Mouse (Mus musculus) G1E-ER4 (cell line): ENCODE results near the gene Zpbp2. TPM values are rescaled to one million over a fixed set of nuclear protein-coding genes. Genes with fewer than 3 reads are reported as not detected.

Experiments
- GATA1 ChIP-seq: IDR thresholded peaks from one replicate; pipeline ENCODE4 v1.8.0; 2012; ENCODE audit warnings: low read length, inconsistent platforms
- polyA plus RNA-seq: library from polyadenylated mRNA; stranded (reverse); fragments of >175 nt; gene quantifications from 2 replicates; pipeline ENCODE4 v1.2.3, GENCODE M21; 2012

Zpbp2 gene
- polyA plus RNA-seq, 1 experiment = 0.39 TPM

GRCm38 (mm10) chr11:98546529-98547307, 4.2 kb upstream of the Zpbp2 start:
- TF ChIP-seq GATA1 = no peak

GRCm38 (mm10) chr11:98547308-98547693, 3.6 kb upstream of the Zpbp2 start:
- no peak for TF ChIP-seq GATA1

GRCm38 (mm10) chr11:98549363-98549762, 1.5 kb upstream of the Zpbp2 start:
- no peak for TF ChIP-seq GATA1

DNA sequence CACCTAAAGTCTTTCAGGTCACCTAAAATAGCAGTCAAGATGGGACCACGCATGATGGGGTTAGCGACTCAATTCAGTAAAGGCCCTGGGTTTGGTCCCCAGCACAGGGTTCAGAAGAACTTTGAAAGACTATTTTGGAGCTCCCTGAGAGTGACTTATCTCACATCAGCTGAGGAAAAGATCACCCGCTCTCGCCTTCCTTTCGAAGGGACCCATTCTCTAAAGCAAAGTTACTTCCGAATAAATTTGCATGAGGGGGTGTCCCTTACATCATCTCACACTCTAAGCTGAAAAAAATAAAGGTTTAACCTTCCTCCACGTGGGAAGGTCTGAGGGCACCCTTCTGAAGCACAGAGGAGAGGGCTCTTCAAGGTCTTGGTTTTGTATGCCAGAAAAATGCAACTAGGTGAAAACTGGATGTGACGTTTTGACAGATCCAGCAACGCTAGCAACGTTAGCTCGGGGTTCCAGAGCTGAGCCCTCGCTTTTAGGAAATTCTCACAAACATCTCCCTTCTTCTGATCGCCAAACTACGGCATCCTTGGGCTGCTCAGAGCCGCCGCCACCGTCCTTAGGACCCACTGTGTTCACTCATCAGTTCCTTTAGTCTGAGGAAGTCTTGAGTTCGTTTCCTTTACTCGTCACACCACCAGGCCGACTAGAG, 454 bp upstream of the Zpbp2 start:
- TF ChIP-seq GATA1 = no peak

- no peak for TF ChIP-seq GATA1
Measured at GRCm38 (mm10) chr11:98553966-98554365, 3.1 kb downstream of the Zpbp2 start.

GRCm38 (mm10) chr11:98555124-98555700, 4.3 kb downstream of the Zpbp2 start:
- TF ChIP-seq GATA1 = no peak

GRCm38 (mm10) chr11:98560942-98561341, 10.0 kb downstream of the Zpbp2 start:
- no peak for TF ChIP-seq GATA1

GRCm38 (mm10) chr11:98563025-98563424, 12.1 kb downstream of the Zpbp2 start:
- no peak for TF ChIP-seq GATA1

GRCm38 (mm10) chr11:98563921-98564414, 13.1 kb downstream of the Zpbp2 start:
- TF ChIP-seq GATA1 = no peak

DNA sequence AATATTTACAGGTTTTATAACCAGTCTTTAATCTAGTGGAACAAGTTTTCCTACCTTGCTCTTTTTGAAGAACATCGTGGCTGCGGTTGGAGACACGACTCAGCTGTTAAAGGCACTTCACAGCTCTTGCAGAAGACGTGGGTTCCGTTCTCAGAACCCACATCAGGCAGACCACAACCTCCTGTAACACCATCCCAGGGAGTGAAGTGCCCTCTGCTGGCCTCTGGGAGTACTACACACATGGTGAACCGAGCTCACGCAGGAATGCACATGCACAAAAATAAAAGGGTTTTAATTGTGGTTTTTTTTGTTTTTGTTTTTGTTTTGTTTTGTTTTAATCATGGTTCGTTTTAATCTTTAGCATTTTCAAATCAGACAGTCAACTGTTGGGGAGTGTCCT, 17.4 kb downstream of the Zpbp2 start:
- no peak for TF ChIP-seq GATA1

DNA sequence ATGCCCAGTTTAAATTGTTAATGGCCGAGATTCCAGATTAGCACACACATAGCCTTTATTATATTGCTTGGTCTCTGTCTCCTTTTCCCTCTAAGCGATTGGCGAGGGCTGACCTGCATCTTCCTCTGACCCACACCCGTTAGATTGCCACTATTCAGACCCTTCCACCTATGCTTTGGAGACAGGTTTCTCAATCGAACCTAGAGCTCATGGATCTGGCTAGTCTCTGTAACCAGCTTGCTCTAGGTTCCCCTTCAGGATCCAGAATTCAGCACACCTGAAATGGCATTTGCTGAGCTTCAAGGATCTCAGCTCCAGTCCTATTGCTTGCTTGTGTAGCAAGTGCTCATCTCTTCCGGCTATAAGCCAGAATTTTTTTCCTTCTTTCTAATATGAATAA, 18.6 kb downstream of the Zpbp2 start:
- TF ChIP-seq GATA1 = no peak

GRCm38 (mm10) chr11:98577776-98578175, 26.9 kb downstream of the Zpbp2 start:
- TF ChIP-seq GATA1 = no peak

- peak; percentile 40 for TF ChIP-seq GATA1
Measured at GRCm38 (mm10) chr11:98580301-98581121, 29.6 kb downstream of the Zpbp2 start.

GRCm38 (mm10) chr11:98581286-98582029, 30.6 kb downstream of the Zpbp2 start:
- TF ChIP-seq GATA1 = no peak

GRCm38 (mm10) chr11:98582030-98582388, 31.1 kb downstream of the Zpbp2 start:
- no peak for TF ChIP-seq GATA1
